36 mouse cellular contexts compared by ENCODE assay signal in the genomic region with DNA sequence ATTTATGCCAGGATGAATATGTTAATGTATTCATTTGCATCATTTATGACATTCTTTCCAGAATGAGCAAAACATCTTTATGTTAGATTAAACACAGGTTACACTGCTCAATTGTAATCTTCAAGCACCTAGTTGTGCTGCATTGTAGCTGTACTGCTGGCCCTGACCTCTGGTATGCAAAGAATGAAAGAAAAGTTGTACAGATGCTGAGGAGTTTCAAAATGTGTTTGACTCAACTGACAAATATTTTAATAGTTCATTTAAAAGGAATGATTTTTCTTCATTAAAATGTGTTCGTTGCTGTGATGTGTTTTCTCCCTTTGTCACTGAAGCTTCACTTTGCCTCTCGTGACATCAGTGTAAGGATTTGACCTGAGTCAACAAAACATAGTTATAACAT. TPM values are rescaled to one million over a fixed set of nuclear protein-coding genes. Genes with fewer than 3 reads are reported as not detected.
"Had no signal": no experiment of that assay in that cellular context is flagged by ENCODE, and none has a peak within 500 bp of the region (broad histone marks: within the 10 kb centered on the region; RNA-seq: fewer than 3 reads in every experiment).

No protein-coding gene starts in this region.

- H3K9ac ChIP-seq: limb, embryonic 12.5 days; limb, embryonic 13.5 days; limb, embryonic 15.5 days; liver, embryonic 12.5 days; liver, embryonic 13.5 days; liver, embryonic 14.5 days; liver, embryonic 15.5 days; liver, postnatal 0 days; lung, embryonic 14.5 days; lung, embryonic 15.5 days; midbrain, embryonic 12.5 days; midbrain, embryonic 13.5 days; midbrain, embryonic 15.5 days; neural tube, embryonic 12.5 days had no signal

- H3K27ac ChIP-seq: left cerebral cortex, adult 2 months; limb, embryonic 10.5 days; limb, embryonic 12.5 days; limb, embryonic 13.5 days; limb, embryonic 15.5 days; liver, embryonic 12.5 days; liver, embryonic 13.5 days; liver, embryonic 14.5 days; liver, embryonic 15.5 days; lung, embryonic 15.5 days; macrophage; midbrain, embryonic 12.5 days; midbrain, embryonic 13.5 days; midbrain, embryonic 15.5 days; neural tube, embryonic 12.5 days had no signal

- H3K4me2 ChIP-seq: limb, embryonic 12.5 days; limb, embryonic 13.5 days; limb, embryonic 15.5 days; liver, embryonic 11.5 days; liver, embryonic 12.5 days; liver, embryonic 13.5 days; liver, embryonic 15.5 days; lung, embryonic 14.5 days; lung, embryonic 15.5 days; midbrain, embryonic 12.5 days; midbrain, embryonic 13.5 days; midbrain, embryonic 15.5 days; neural tube, embryonic 12.5 days had no signal

- H3K36me3 ChIP-seq: limb, embryonic 10.5 days; limb, embryonic 12.5 days; limb, embryonic 13.5 days; limb, embryonic 15.5 days; liver, embryonic 12.5 days; liver, embryonic 13.5 days; liver, embryonic 15.5 days; lung, embryonic 15.5 days; midbrain, embryonic 12.5 days; midbrain, embryonic 13.5 days; midbrain, embryonic 15.5 days; neural tube, embryonic 12.5 days had no signal

- H3K27me3 ChIP-seq: limb, embryonic 12.5 days; limb, embryonic 13.5 days; limb, embryonic 15.5 days; liver, embryonic 12.5 days; liver, embryonic 13.5 days; liver, embryonic 15.5 days; lung, embryonic 15.5 days; megakaryocyte, embryonic 14.5 days; midbrain, embryonic 12.5 days; midbrain, embryonic 13.5 days; midbrain, embryonic 15.5 days; neural tube, embryonic 12.5 days had no signal

- ATAC-seq: liver, embryonic 12.5 days; liver, postnatal 0 days; lung, postnatal 0 days; midbrain, embryonic 13.5 days; midbrain, embryonic 15.5 days; midbrain, embryonic 16.5 days had no signal

- H3K4me1 ChIP-seq: limb, embryonic 10.5 days; limb, embryonic 12.5 days; limb, embryonic 13.5 days; limb, embryonic 15.5 days; liver, embryonic 12.5 days; liver, embryonic 13.5 days; liver, embryonic 15.5 days; lung, embryonic 15.5 days; megakaryocyte, embryonic 14.5 days; midbrain, embryonic 12.5 days; midbrain, embryonic 13.5 days; midbrain, embryonic 15.5 days; neural tube, embryonic 12.5 days had no signal

- H3K9me3 ChIP-seq: limb, embryonic 10.5 days; limb, embryonic 12.5 days; limb, embryonic 13.5 days; limb, embryonic 15.5 days; liver, embryonic 12.5 days; liver, embryonic 13.5 days; liver, embryonic 15.5 days; lung, embryonic 15.5 days; megakaryocyte, embryonic 14.5 days; midbrain, embryonic 12.5 days; midbrain, embryonic 13.5 days; midbrain, embryonic 15.5 days; neural tube, embryonic 12.5 days had no signal

- DNase-seq: liver; liver, embryonic 13.5 days; liver, postnatal 0 days; lung, adult 18-20 months; lung, adult 2 months; lung, embryonic 14.5 days; lung, postnatal 10 days; lung, postnatal 14 days; lung, postnatal 36 days; lung, postnatal 4 days; midbrain, embryonic 14.5 days had no signal

- H3K4me3 ChIP-seq: left cerebral cortex, adult 2 months; limb, embryonic 10.5 days; limb, embryonic 12.5 days; limb, embryonic 13.5 days; limb, embryonic 15.5 days; liver, embryonic 12.5 days; liver, embryonic 13.5 days; liver, embryonic 15.5 days; lung, embryonic 15.5 days; megakaryocyte, embryonic 14.5 days; midbrain, embryonic 12.5 days; midbrain, embryonic 13.5 days; midbrain, embryonic 15.5 days; myocyte; neural tube, embryonic 12.5 days had no signal

RNA-seq across cellular contexts. Expression of a gene that starts 46.0 kb away (rescaled TPM):
- total RNA-seq: liver, adult 2 months; megakaryocyte progenitor cell, adult 5-6 weeks; megakaryocyte, adult 5-6 weeks; megakaryocyte-erythroid progenitor cell, adult 5-6 weeks; monocyte, adult 5-6 weeks had no signal
- polyA plus RNA-seq: liver, adult 2 months; liver, embryonic 12.5 days; liver, embryonic 14.5 days; liver, embryonic 16.5 days; liver, postnatal 0 days; macrophage; myocyte had no signal
